Mouse (Mus musculus): ENCODE measurements around the gene Gm6685.
"Not testable (repeated sequence)": the region's sequence is repeated elsewhere in the genome, so short reads cannot be mapped to it uniquely, and the experiment has no call there.

Gene Gm6685

GRCm38 (mm10) chr11:28339224-28340150 is at the start of gene Gm6685:
Gene Gm6685 (minus strand): TSS chr11:28339867.
- DNase-seq (ENCODE audit: extremely low spot score, low read depth, low spot score), result not testable (repeated sequence)

GRCm38 (mm10) chr11:28375891-28376290 is 36.2 kb upstream of the Gm6685 start:
- DNase-seq (ENCODE audit: extremely low spot score, low read depth, low spot score), result peak; percentile 44

GRCm38 (mm10) chr11:28374636-28375035 is 35.0 kb upstream of the Gm6685 start:
- DNase-seq (ENCODE audit: extremely low spot score, low read depth, low spot score), result no peak

GRCm38 (mm10) chr11:28371381-28371780 is 31.7 kb upstream of the Gm6685 start:
- DNase-seq (ENCODE audit: extremely low spot score, low read depth, low spot score), result not testable (repeated sequence)

GRCm38 (mm10) chr11:28365929-28366244 is 26.2 kb upstream of the Gm6685 start:
- no peak for DNase-seq (ENCODE audit: extremely low spot score, low read depth, low spot score)

- peak; percentile 68 for DNase-seq (ENCODE audit: extremely low spot score, low read depth, low spot score)
Observed at GRCm38 (mm10) chr11:28365209-28365928, 25.7 kb upstream of the Gm6685 start.

GRCm38 (mm10) chr11:28343465-28343864 is 3.8 kb upstream of the Gm6685 start:
- no peak for DNase-seq (ENCODE audit: extremely low spot score, low read depth, low spot score)

- no peak for DNase-seq (ENCODE audit: extremely low spot score, low read depth, low spot score)
Observed at GRCm38 (mm10) chr11:28341887-28342286, 2.2 kb upstream of the Gm6685 start.

GRCm38 (mm10) chr11:28327878-28328277 is 11.8 kb downstream of the Gm6685 start:
- DNase-seq (ENCODE audit: extremely low spot score, low read depth, low spot score), result no peak

GRCm38 (mm10) chr11:28313396-28313795 is 26.3 kb downstream of the Gm6685 start:
- no peak for DNase-seq (ENCODE audit: extremely low spot score, low read depth, low spot score)

- DNase-seq (ENCODE audit: extremely low spot score, low read depth, low spot score), result no peak
Observed at GRCm38 (mm10) chr11:28307723-28308122, 31.9 kb downstream of the Gm6685 start.

- DNase-seq (ENCODE audit: extremely low spot score, low read depth, low spot score), result no peak
Observed at GRCm38 (mm10) chr11:28290440-28290839, 49.2 kb downstream of the Gm6685 start.
